Mouse (Mus musculus) embryonic facial prominence, embryonic 11.5 days (tissue): ENCODE data around the gene Ssh3. TPM values are rescaled to one million over a fixed set of nuclear protein-coding genes. Genes with fewer than 3 reads are reported as not detected.

Source experiments
- ATAC-seq: fragments of 200-750 bp; cut with Nextera tagmentation; replicated peaks from 2 replicates; pipeline ENCODE4 v1.8.0; 2017; ENCODE audit warnings: low read depth; ENCODE audit not compliant: insufficient number of reproducible peaks, low FRiP score, low TSS enrichment
- DNase-seq: peaks from one replicate; pipeline ENCODE4 v3.0.0-alpha.2; 2015; ENCODE audit warnings: low spot score
- H3K27ac ChIP-seq: fragments of 300-500 bp; sonication (generic); replicated peaks from 2 replicates; pipeline ENCODE4 v1.5.1; 2014; ENCODE audit warnings: mild to moderate bottlenecking, low read depth, low read length, control low read depth
- H3K27me3 ChIP-seq: fragments of 300-500 bp; sonication (generic); 2 replicates; pipeline ENCODE4 v1.6.1; 2014; ENCODE audit warnings: mild to moderate bottlenecking, low read length, moderate library complexity, mixed read lengths; ENCODE audit not compliant: control insufficient read depth, insufficient read depth
- H3K36me3 ChIP-seq: fragments of 300-500 bp; sonication (generic); replicated peaks from 2 replicates; pipeline ENCODE4 v1.6.1; 2014; ENCODE audit warnings: low read depth, mild to moderate bottlenecking, low read length, moderate library complexity, mixed read lengths; ENCODE audit not compliant: control insufficient read depth, insufficient read depth
- H3K4me1 ChIP-seq: fragments of 300-500 bp; sonication (generic); 2 replicates; pipeline ENCODE4 v1.6.1; 2014; ENCODE audit warnings: low read length, mixed read lengths; ENCODE audit not compliant: control insufficient read depth, insufficient read depth
- H3K4me2 ChIP-seq: fragments of 300-500 bp; sonication (generic); 2 replicates; pipeline ENCODE4 v1.6.1; 2014; ENCODE audit warnings: low read depth, mild to moderate bottlenecking, control low read depth, low read length, moderate library complexity
- H3K4me3 ChIP-seq: fragments of 300-500 bp; sonication (generic); 2 replicates; pipeline ENCODE4 v1.5.1; 2014; ENCODE audit warnings: low read depth, low read length, control low read depth
- H3K9ac ChIP-seq: fragments of 300-500 bp; sonication (generic); replicated peaks from 2 replicates; pipeline ENCODE4 v1.6.1; 2014; ENCODE audit warnings: mild to moderate bottlenecking, control low read depth, low read length
- H3K9me3 ChIP-seq: fragments of 300-500 bp; sonication (generic); replicated peaks from 2 replicates; pipeline ENCODE4 v1.6.1; 2016; ENCODE audit warnings: mild to moderate bottlenecking, low read length, inconsistent platforms, mixed read lengths; ENCODE audit not compliant: control insufficient read depth
- WGBS: fragments of 180-500 bp; shearing (Covaris S2); extraction: QIAGEN DNeasy Blood & Tissue Kit; methylation state at CpG from one replicate; pipeline ENCODE4 v1.1.7; 2014; 5-methylcytosine and 5-hydroxymethylcytosine counted together
- polyA plus RNA-seq: library from polyadenylated mRNA; unstranded; fragments of >200 nt; fragmentation: Nextera tagmentation; extraction: Ambion mirVana; gene quantifications from 2 replicates; pipeline ENCODE4 v1.2.1, GENCODE M21; 2014

Ssh3 gene
- polyA plus RNA-seq, 1 experiment from 2014 or later: 2.7 TPM

- Histone ChIP-seq H3K27me3 (no peaks in the 10 kb centered on the region), H3K4me2 (no peak overlapping the region), H3K9me3 (no peaks in the 10 kb centered on the region), H3K36me3 (peaks cover 25% of the 10 kb centered on the region), H3K4me1 (no peaks in the 10 kb centered on the region), H3K9ac (no peak overlapping the region), H3K4me3 (no peak overlapping the region), H3K27ac (no peak overlapping the region)
- WGBS: 73% methylated on average over 15 of the region's 15 CpGs
- no peak for DNase-seq
- ATAC-seq: no peak
Measured at GRCm38 (mm10) chr19:4290749-4291148, 21.8 kb upstream of the Ssh3 start.

GRCm38 (mm10) chr19:4283653-4284052, 14.7 kb upstream of the Ssh3 start:
- peak overlapping the region; percentile 55 for H3K4me3 ChIP-seq
- ATAC-seq (no peak), DNase-seq (no peak)
- no peaks in the 10 kb centered on the region for H3K4me1 ChIP-seq
- H3K27ac ChIP-seq: no peak overlapping the region
- H3K9me3 ChIP-seq: no peaks in the 10 kb centered on the region
- H3K9ac ChIP-seq: no peak overlapping the region
- H3K4me2 ChIP-seq: peak overlapping the region; percentile 83; the same call in 1 of the 2 replicates
- peaks cover 16% of the 10 kb centered on the region for H3K36me3 ChIP-seq
- H3K27me3 ChIP-seq: no peaks in the 10 kb centered on the region
- WGBS: 56% methylated on average over 7 of the region's 7 CpGs

DNA sequence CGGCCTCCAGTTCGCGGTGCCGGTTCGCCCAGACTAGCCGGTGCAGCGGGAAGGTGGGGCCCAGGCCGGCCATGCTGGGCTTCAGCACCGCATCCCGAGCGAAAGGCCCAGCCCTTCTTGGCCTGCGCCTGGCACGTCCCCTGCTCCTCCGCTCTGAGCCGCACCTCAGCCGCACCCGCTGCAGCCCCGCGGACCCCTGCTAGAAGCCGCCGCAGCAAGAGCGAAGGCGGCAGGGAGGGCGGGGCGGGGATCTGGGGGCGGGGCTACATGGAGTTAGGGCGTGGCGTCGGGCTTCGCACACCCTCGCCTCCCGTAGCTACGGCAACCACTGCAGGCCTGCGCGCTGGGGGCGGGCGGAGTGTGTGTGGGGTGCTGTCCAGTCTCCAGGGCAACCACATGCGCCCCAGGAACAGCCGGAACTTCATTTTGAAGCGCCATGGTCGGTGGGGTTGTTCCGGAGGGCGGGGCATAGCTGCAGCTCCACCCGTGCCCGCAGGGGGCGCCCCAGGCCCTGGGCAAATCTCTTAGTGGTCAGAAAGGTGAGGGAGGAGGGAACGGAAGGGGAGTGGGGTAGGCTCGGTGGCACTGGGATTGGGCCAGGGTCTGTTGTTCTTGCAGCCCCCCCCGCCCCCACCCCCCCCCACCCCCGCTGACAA, 14.0 kb upstream of the Ssh3 start, which contains the start of gene Ankrd13d:
Gene Ankrd13d (minus strand): TSS at position 240 of the 656 bp plus-strand sequence.
- Histone ChIP-seq H3K4me1 (no peaks in the 10 kb centered on the region), H3K27ac (no peak within 1 kb of the TSS; the same call in 1 of the 2 replicates), H3K36me3 (peaks cover 16% of the 10 kb centered on the region), H3K4me3 (peak within 1 kb of the TSS; percentile 55), H3K27me3 (no peaks in the 10 kb centered on the region), H3K9me3 (no peaks in the 10 kb centered on the region), H3K4me2 (peak within 1 kb of the TSS; percentile 83), H3K9ac (peak within 1 kb of the TSS; percentile 65)
- under 1% methylated on average over 39 of the region's 50 CpGs for WGBS
- DNase-seq: peak; percentile 89
- ATAC-seq: peak; percentile 91

GRCm38 (mm10) chr19:4280425-4280824, 11.4 kb upstream of the Ssh3 start:
- H3K9ac ChIP-seq: no peak overlapping the region
- no peak for ATAC-seq
- no peak for DNase-seq
- peaks cover under 1% of the 10 kb centered on the region for H3K36me3 ChIP-seq
- H3K27me3 ChIP-seq: no peaks in the 10 kb centered on the region
- H3K27ac ChIP-seq: no peak overlapping the region
- H3K4me1 ChIP-seq: no peaks in the 10 kb centered on the region
- WGBS: 92% methylated on average over 9 of the region's 9 CpGs
- H3K4me2 ChIP-seq: no peak overlapping the region
- H3K9me3 ChIP-seq: no peaks in the 10 kb centered on the region
- H3K4me3 ChIP-seq: no peak overlapping the region

DNA sequence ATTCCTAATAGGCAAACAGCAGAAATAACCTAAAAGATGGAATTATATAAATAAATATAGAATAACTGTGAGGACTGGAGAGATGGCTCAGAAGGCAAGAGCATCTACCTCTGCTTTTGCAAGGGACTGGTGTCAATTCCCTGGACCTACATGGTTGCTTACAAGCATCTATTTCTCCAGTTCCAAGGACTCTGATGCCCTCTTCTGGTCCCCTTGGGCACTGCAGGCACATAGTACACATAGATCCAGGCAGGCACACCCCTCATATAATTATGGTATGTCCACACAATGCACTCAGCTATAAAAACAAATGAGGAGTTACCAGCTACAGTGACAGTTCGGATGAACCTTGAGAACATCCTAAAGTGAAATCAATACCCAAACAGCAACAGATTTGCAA, 10.5 kb upstream of the Ssh3 start:
- H3K27me3 ChIP-seq: no peaks in the 10 kb centered on the region
- no peak overlapping the region for H3K27ac ChIP-seq
- no peak overlapping the region for H3K9ac ChIP-seq
- no peak for ATAC-seq
- WGBS: 95% methylated on average over 1 of the region's 1 CpGs
- H3K4me2 ChIP-seq: no peak overlapping the region
- DNase-seq: no peak
- H3K36me3 ChIP-seq: no peaks in the 10 kb centered on the region
- no peak overlapping the region for H3K4me3 ChIP-seq
- H3K9me3 ChIP-seq: no peaks in the 10 kb centered on the region
- no peaks in the 10 kb centered on the region for H3K4me1 ChIP-seq

DNA sequence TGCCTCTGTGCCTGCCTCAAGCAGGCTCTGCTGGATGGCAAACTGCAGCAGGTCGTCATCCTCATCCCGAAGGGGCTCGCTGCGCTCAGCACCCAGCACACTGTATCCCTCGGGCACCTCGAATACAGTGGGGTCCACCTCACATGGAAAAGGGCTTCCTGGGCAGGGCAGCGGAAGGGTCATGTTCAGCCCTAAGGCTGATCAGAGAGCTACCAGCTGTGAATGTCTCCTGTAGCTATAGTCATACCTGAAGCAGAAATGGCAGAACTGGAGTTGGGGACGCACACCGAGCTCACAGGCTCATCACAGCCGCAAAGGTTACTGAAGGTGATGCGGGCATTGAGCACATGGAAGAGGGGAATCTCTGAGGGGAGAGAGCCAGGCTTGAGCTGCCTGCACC, 2.0 kb upstream of the Ssh3 start:
- H3K27me3 ChIP-seq: peaks cover 13% of the 10 kb centered on the region; the same call in 1 of the 2 replicates
- no peaks in the 10 kb centered on the region for H3K9me3 ChIP-seq
- no peak for ATAC-seq
- WGBS: 93% methylated on average over 11 of the region's 11 CpGs
- no peak overlapping the region for H3K4me2 ChIP-seq
- H3K9ac ChIP-seq: no peak overlapping the region
- peaks cover 3% of the 10 kb centered on the region; the same call in 1 of the 2 replicates for H3K4me1 ChIP-seq
- no peak overlapping the region for H3K4me3 ChIP-seq
- H3K27ac ChIP-seq: no peak overlapping the region
- DNase-seq: no peak
- H3K36me3 ChIP-seq: no peaks in the 10 kb centered on the region

GRCm38 (mm10) chr19:4270187-4270586, 1.2 kb upstream of the Ssh3 start:
- H3K4me2 ChIP-seq: no peak overlapping the region
- no peaks in the 10 kb centered on the region for H3K9me3 ChIP-seq
- H3K4me1 ChIP-seq: peaks cover 3% of the 10 kb centered on the region; the same call in 1 of the 2 replicates
- DNase-seq (no peak), ATAC-seq (no peak)
- no peak overlapping the region for H3K9ac ChIP-seq
- peaks cover 13% of the 10 kb centered on the region; the same call in 1 of the 2 replicates for H3K27me3 ChIP-seq
- H3K4me3 ChIP-seq: no peak overlapping the region
- 59% methylated on average over 6 of the region's 6 CpGs for WGBS
- no peaks in the 10 kb centered on the region for H3K36me3 ChIP-seq
- H3K27ac ChIP-seq: no peak overlapping the region

DNA sequence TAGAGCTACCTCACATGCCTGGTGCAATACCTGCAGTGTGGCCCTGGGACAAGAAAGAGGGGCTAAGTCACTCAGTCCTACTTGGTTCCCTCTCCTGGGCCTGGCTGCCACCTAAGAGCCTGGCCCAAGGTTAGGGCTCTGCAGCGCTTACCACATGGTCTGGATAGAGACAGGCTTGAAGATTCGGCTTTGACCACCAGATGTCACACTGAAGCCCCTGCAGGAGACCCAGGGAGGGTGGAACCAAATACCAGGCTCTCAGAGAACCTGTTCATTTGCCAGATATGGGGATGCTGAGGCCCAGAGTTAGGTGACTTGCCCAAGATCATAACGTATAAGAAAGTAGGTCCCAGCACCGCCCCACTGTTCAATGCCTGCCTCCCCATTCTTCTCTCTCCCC, 3.0 kb downstream of the Ssh3 start:
- no peak overlapping the region for H3K4me2 ChIP-seq
- no peak overlapping the region for H3K27ac ChIP-seq
- H3K9ac ChIP-seq: no peak overlapping the region
- H3K9me3 ChIP-seq: no peaks in the 10 kb centered on the region
- H3K27me3 ChIP-seq: peaks cover 13% of the 10 kb centered on the region; the same call in 1 of the 2 replicates
- DNase-seq: no peak
- H3K4me3 ChIP-seq: no peak overlapping the region
- no peak for ATAC-seq
- 65% methylated on average over 4 of the region's 4 CpGs for WGBS
- H3K4me1 ChIP-seq: peaks cover 3% of the 10 kb centered on the region; the same call in 1 of the 2 replicates
- no peaks in the 10 kb centered on the region for H3K36me3 ChIP-seq
